Mouse (Mus musculus) liver, adult (tissue): Measurements from ENCODE around the gene Sbk3.

Experiments
- GATA4 ChIP-seq: IDR thresholded peaks from 2 replicates; pipeline ENCODE4 v1.6.1; 2014; ENCODE audit warnings: mild to moderate bottlenecking, low read length; ENCODE audit not compliant: insufficient replicate concordance

Sbk3 gene

GRCm38 (mm10) chr7:4996003-4996895, 25.3 kb upstream of the Sbk3 start, which contains the start of gene Zfp579:
Zfp579 (minus strand) TSS chr7:4996158.
- TF ChIP-seq GATA4 = no peak

- TF ChIP-seq GATA4 = no peak
These were observed 24.5 kb upstream of the Sbk3 start for GRCm38 (mm10) chr7:4995268-4996002.

GRCm38 (mm10) chr7:4993999-4994788, 23.2 kb upstream of the Sbk3 start:
- no peak for TF ChIP-seq GATA4

GRCm38 (mm10) chr7:4993347-4993998, 22.5 kb upstream of the Sbk3 start:
- TF ChIP-seq GATA4 = no peak

- no peak for TF ChIP-seq GATA4
These were observed 17.3 kb upstream of the Sbk3 start for GRCm38 (mm10) chr7:4988250-4988649.

GRCm38 (mm10) chr7:4976832-4977231, 5.9 kb upstream of the Sbk3 start:
- no peak for TF ChIP-seq GATA4

- TF ChIP-seq GATA4 = no peak
These were observed 4.5 kb upstream of the Sbk3 start for GRCm38 (mm10) chr7:4975455-4975854.

- no peak for TF ChIP-seq GATA4
These were observed 1.5 kb upstream of the Sbk3 start for GRCm38 (mm10) chr7:4972321-4973047.

GRCm38 (mm10) chr7:4971710-4972109, 742 bp upstream of the Sbk3 start:
- TF ChIP-seq GATA4 = no peak

GRCm38 (mm10) chr7:4964988-4965387, 6.0 kb downstream of the Sbk3 start:
- no peak for TF ChIP-seq GATA4

GRCm38 (mm10) chr7:4964272-4964671, 6.7 kb downstream of the Sbk3 start, which contains the start of gene Sbk2:
Sbk2 (minus strand) TSS chr7:4964406.
- TF ChIP-seq GATA4 = no peak

- no peak for TF ChIP-seq GATA4
These were observed 7.4 kb downstream of the Sbk3 start for GRCm38 (mm10) chr7:4963527-4963926.

- TF ChIP-seq GATA4 = no peak
These were observed 13.6 kb downstream of the Sbk3 start for GRCm38 (mm10) chr7:4957361-4957760.

- no peak for TF ChIP-seq GATA4
These were observed 17.0 kb downstream of the Sbk3 start for GRCm38 (mm10) chr7:4953815-4954445.
